Mouse (Mus musculus) thymus, adult 2 months (tissue): Measurements from ENCODE around the gene Hspbp1.

Experiments
- CTCF ChIP-seq: fragments of 200-500 bp; IDR thresholded peaks from 2 replicates; pipeline ENCODE4 v1.5.1; 2012; ENCODE audit warnings: mild to moderate bottlenecking, control low read depth, low read length, moderate library complexity, borderline replicate concordance; ENCODE audit not compliant: control insufficient read depth, poor library complexity, insufficient read depth; ENCODE audit errors: extremely low read depth
- POLR2A ChIP-seq: fragments of 200-500 bp; IDR thresholded peaks from 2 replicates; pipeline ENCODE4 v1.6.1; 2012; ENCODE audit warnings: mild to moderate bottlenecking, low read length, control low read depth, moderate library complexity; ENCODE audit not compliant: control insufficient read depth, poor library complexity, insufficient read depth; ENCODE audit errors: extremely low read depth

DNA sequence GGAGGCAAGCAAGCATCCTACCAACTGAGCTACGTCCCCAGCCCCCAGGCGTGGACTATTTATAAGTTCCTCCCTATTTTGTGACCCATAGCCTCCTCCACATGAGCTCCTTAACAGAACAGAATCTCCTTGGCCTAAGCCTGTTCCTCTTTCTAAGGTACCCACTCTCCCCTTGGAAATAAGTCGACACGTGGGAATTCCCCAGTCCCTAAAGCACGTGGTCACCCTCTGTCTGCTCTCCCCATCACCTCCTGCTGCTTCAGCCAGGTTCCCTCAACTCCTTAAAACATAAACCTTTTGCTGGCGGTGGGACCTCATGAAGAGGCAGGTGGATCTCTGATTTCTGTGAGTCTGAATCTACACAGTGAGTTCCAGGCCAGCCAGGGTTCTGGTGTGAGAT is 32.1 kb upstream of the Hspbp1 start:
- TF ChIP-seq CTCF (no peak), POLR2A (no peak)
